Mouse (Mus musculus): ENCODE measurements at regions not wholly inside any gene's neighbourhood (a gene's known extent, or its start where the extent isn't known, plus 50 kb on each side); places are given as distances from the start of the nearest gene placed in this dataset.
A peak's percentile ranks its signal among the peaks of the same experiment; 100 is the strongest.

- Histone ChIP-seq H3K79me2 (ENCODE audit: control insufficient read depth, insufficient read depth) (no peaks in the 10 kb centered on the region), H3ac (ENCODE audit: control insufficient read depth, insufficient read length) (no peak overlapping the region), H3K4me2 (ENCODE audit: low read depth) (no peak overlapping the region)
These were observed 816.2 kb downstream of the Efna5 start for GRCm38 (mm10) chr17:62064939-62065338.

DNA sequence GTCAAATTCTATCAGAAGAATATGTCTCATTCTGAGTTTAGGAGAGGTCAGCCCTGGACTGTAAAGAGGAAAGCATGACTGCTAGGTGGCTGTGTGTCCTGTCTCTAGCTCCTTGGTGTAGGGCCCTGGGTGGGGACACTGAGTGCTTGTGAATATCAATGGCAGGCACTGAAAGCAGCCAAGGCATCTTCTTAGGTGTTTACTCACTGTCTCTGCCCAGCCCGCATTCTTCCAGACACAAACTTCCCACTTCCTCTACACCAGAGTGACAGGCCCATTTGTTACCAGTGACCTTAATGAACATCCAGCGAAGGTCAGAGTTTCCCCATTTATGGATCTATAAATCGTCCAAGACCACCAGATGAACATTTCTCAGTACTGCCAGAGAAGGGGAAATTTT lies 823.1 kb downstream of the Efna5 start:
- no peak overlapping the region for H3ac ChIP-seq (ENCODE audit: control insufficient read depth, insufficient read length)
- H3K27me3 ChIP-seq (ENCODE audit: control insufficient read depth, insufficient read depth, insufficient read length), result no peaks in the 10 kb centered on the region
- no peak for TF ChIP-seq TCF12 (IDR thresholded peaks at IDR 0.05; ENCODE audit: insufficient read depth, poor library complexity, severe bottlenecking)
- no peak for TF ChIP-seq TCF3 (IDR thresholded peaks at IDR 0.05; ENCODE audit: insufficient read length, low read depth)
- no peak for TF ChIP-seq POLR2A (IDR thresholded peaks at IDR 0.05; ENCODE audit: insufficient read length, low read depth)
- TF ChIP-seq CEBPB (IDR thresholded peaks at IDR 0.05; ENCODE audit: insufficient read depth, poor library complexity, severe bottlenecking), result no peak
- TF ChIP-seq USF1 (IDR thresholded peaks at IDR 0.05; ENCODE audit: low read depth), result no peak
- no peak for TF ChIP-seq E2F4 (IDR thresholded peaks at IDR 0.05; ENCODE audit: insufficient read depth)
- no peak for TF ChIP-seq MAX (IDR thresholded peaks at IDR 0.05; ENCODE audit: low read depth)
- no peak for TF ChIP-seq REST (IDR thresholded peaks at IDR 0.05; ENCODE audit: insufficient read depth, insufficient read length)
- TF ChIP-seq SRF (IDR thresholded peaks at IDR 0.05; ENCODE audit: control insufficient read depth, insufficient read length, low read depth), result no peak
- TF ChIP-seq MYOD1 (IDR thresholded peaks at IDR 0.05; ENCODE audit: control insufficient read depth in 1 of 3, insufficient read length in 2 of 3, low read depth in 2 of 3), result no peak
- no peak for TF ChIP-seq MYOG (IDR thresholded peaks at IDR 0.05; ENCODE audit: control insufficient read depth in 1 of 3, insufficient read depth in 1 of 3, insufficient read length in 2 of 3, low read depth in 2 of 3)
- no peak for TF ChIP-seq POLR2AphosphoS2 (IDR thresholded peaks at IDR 0.05; ENCODE audit: insufficient read length, low read depth)
- H3K79me2 ChIP-seq (ENCODE audit: control insufficient read depth, insufficient read depth), result no peaks in the 10 kb centered on the region
- no peak overlapping the region for H3K4me2 ChIP-seq (ENCODE audit: low read depth)
- H3K4me3 ChIP-seq, result no peak overlapping the region
- no peaks in the 10 kb centered on the region for H3K36me3 ChIP-seq (ENCODE audit: control insufficient read depth, insufficient read depth)

More at GRCm38 (mm10) chr17:62064939-62065338, 816.2 kb downstream of the Efna5 start:
- TF ChIP-seq MYOD1 (IDR thresholded peaks at IDR 0.05; ENCODE audit: control insufficient read depth in 1 of 3, insufficient read length in 2 of 3, low read depth in 2 of 3), result no peak
- TF ChIP-seq CEBPB (IDR thresholded peaks at IDR 0.05; ENCODE audit: insufficient read depth, poor library complexity, severe bottlenecking), result peak; percentile 63; the same call in 1 of the 2 replicates
- Histone ChIP-seq H3K27me3 (ENCODE audit: control insufficient read depth, insufficient read depth, insufficient read length) (no peaks in the 10 kb centered on the region), H3K36me3 (ENCODE audit: control insufficient read depth, insufficient read depth) (no peaks in the 10 kb centered on the region), H3K4me3 (no peak overlapping the region)

GRCm38 (mm10) chr17:62054801-62055200 lies 826.3 kb downstream of the Efna5 start:
- Histone ChIP-seq H3K36me3 (ENCODE audit: control insufficient read depth, insufficient read depth) (no peaks in the 10 kb centered on the region), H3ac (ENCODE audit: control insufficient read depth, insufficient read length) (no peak overlapping the region), H3K4me2 (ENCODE audit: low read depth) (no peak overlapping the region), H3K4me3 (no peak overlapping the region), H3K27me3 (ENCODE audit: control insufficient read depth, insufficient read depth, insufficient read length) (no peaks in the 10 kb centered on the region), H3K79me2 (ENCODE audit: control insufficient read depth, insufficient read depth) (no peaks in the 10 kb centered on the region)
- peak; percentile 53; the same call in 1 of the 2 replicates for TF ChIP-seq CEBPB (IDR thresholded peaks at IDR 0.05; ENCODE audit: insufficient read depth, poor library complexity, severe bottlenecking)
- TF ChIP-seq MYOD1 (IDR thresholded peaks at IDR 0.05; ENCODE audit: control insufficient read depth in 1 of 3, insufficient read length in 2 of 3, low read depth in 2 of 3), result no peak

- Histone ChIP-seq H3K79me2 (ENCODE audit: control insufficient read depth, insufficient read depth) (no peaks in the 10 kb centered on the region), H3K4me2 (ENCODE audit: low read depth) (no peak overlapping the region), H3K36me3 (ENCODE audit: control insufficient read depth, insufficient read depth) (no peaks in the 10 kb centered on the region), H3K4me3 (no peak overlapping the region), H3ac (ENCODE audit: control insufficient read depth, insufficient read length) (no peak overlapping the region), H3K27me3 (ENCODE audit: control insufficient read depth, insufficient read depth, insufficient read length) (no peaks in the 10 kb centered on the region)
- TF ChIP-seq POLR2AphosphoS2 (IDR thresholded peaks at IDR 0.05; ENCODE audit: insufficient read length, low read depth), result no peak
- TF ChIP-seq POLR2A (IDR thresholded peaks at IDR 0.05; ENCODE audit: insufficient read length, low read depth), result no peak
- no peak for TF ChIP-seq TCF3 (IDR thresholded peaks at IDR 0.05; ENCODE audit: insufficient read length, low read depth)
- no peak for TF ChIP-seq USF1 (IDR thresholded peaks at IDR 0.05; ENCODE audit: low read depth)
- no peak for TF ChIP-seq MAX (IDR thresholded peaks at IDR 0.05; ENCODE audit: low read depth)
- TF ChIP-seq MYOD1 (IDR thresholded peaks at IDR 0.05; ENCODE audit: control insufficient read depth in 1 of 3, insufficient read length in 2 of 3, low read depth in 2 of 3), result no peak
- TF ChIP-seq REST (IDR thresholded peaks at IDR 0.05; ENCODE audit: insufficient read depth, insufficient read length), result no peak
- no peak for TF ChIP-seq MYOG (IDR thresholded peaks at IDR 0.05; ENCODE audit: control insufficient read depth in 1 of 3, insufficient read depth in 1 of 3, insufficient read length in 2 of 3, low read depth in 2 of 3)
- TF ChIP-seq TCF12 (IDR thresholded peaks at IDR 0.05; ENCODE audit: insufficient read depth, poor library complexity, severe bottlenecking), result no peak
These were observed 832.1 kb downstream of the Efna5 start for GRCm38 (mm10) chr17:62048989-62049388.

DNA sequence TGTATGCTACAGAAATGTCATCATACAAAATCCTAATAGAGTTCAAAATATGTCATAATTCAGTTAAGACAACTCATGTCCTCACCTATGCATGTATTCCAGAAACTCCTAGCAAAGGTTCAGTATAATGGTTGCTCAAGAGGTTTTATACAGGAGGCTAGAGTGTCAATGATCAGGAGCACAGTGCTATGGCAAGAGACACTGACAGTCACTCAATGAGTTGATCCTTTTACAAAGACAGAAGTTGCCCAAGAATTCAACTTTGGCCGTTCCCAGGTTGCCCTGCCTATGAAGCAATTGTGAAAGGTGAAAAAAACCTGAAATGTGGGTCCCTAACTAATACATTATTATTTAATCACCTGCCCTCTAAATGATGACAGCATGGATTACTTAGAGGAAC lies 850.5 kb downstream of the Efna5 start:
- H3K27me3 ChIP-seq (ENCODE audit: control insufficient read depth, insufficient read depth, insufficient read length), result no peaks in the 10 kb centered on the region
- no peak overlapping the region for H3ac ChIP-seq (ENCODE audit: control insufficient read depth, insufficient read length)
- no peak overlapping the region for H3K4me2 ChIP-seq (ENCODE audit: low read depth)
- no peak overlapping the region for H3K4me3 ChIP-seq
- no peaks in the 10 kb centered on the region for H3K79me2 ChIP-seq (ENCODE audit: control insufficient read depth, insufficient read depth)
- no peak for TF ChIP-seq TCF12 (IDR thresholded peaks at IDR 0.05; ENCODE audit: insufficient read depth, poor library complexity, severe bottlenecking)
- H3K36me3 ChIP-seq (ENCODE audit: control insufficient read depth, insufficient read depth), result no peaks in the 10 kb centered on the region

Data from myocyte (in vitro differentiated cells).